Mouse (Mus musculus) heart, embryonic 13.5 days (tissue): ENCODE data around the gene Txlna. TPM values are rescaled to one million over a fixed set of nuclear protein-coding genes. Genes with fewer than 3 reads are reported as not detected.

Experiments
- ATAC-seq: fragments of 200-750 bp; cut with Nextera tagmentation; 2 replicates; pipeline ENCODE4 v1.8.0; 2017; ENCODE audit warnings: moderate TSS enrichment; ENCODE audit not compliant: insufficient number of reproducible peaks, low FRiP score, low TSS enrichment; ENCODE audit errors: extremely low read depth
- H3K27ac ChIP-seq: fragments of 300-500 bp; sonication (generic); replicated peaks from 2 replicates; pipeline ENCODE4 v1.5.1; 2015; ENCODE audit warnings: moderate library complexity, mild to moderate bottlenecking, inconsistent platforms
- H3K27me3 ChIP-seq: fragments of 300-500 bp; sonication (generic); replicated peaks from 2 replicates; pipeline ENCODE4 v1.6.1; 2015; ENCODE audit warnings: mild to moderate bottlenecking, inconsistent platforms
- H3K36me3 ChIP-seq: fragments of 300-500 bp; sonication (generic); 2 replicates; pipeline ENCODE4 v1.6.1; 2015; ENCODE audit warnings: mild to moderate bottlenecking, inconsistent platforms
- H3K4me1 ChIP-seq: fragments of 300-500 bp; sonication (generic); 2 replicates; pipeline ENCODE4 v1.6.1; 2015; ENCODE audit warnings: inconsistent platforms
- H3K4me2 ChIP-seq: fragments of 300-500 bp; sonication (generic); 2 replicates; pipeline ENCODE4 v1.6.1; 2015; ENCODE audit warnings: inconsistent platforms, mild to moderate bottlenecking, moderate library complexity
- H3K4me3 ChIP-seq: fragments of 300-500 bp; sonication (generic); 2 replicates; pipeline ENCODE4 v1.5.1; 2015; ENCODE audit warnings: moderate library complexity, mild to moderate bottlenecking, inconsistent platforms
- H3K9ac ChIP-seq: fragments of 300-500 bp; sonication (generic); 2 replicates; pipeline ENCODE4 v1.6.1; 2015; ENCODE audit warnings: inconsistent platforms, mild to moderate bottlenecking, moderate library complexity
- H3K9me3 ChIP-seq: fragments of 300-500 bp; sonication (generic); 2 replicates; pipeline ENCODE4 v1.6.1; 2016; ENCODE audit warnings: inconsistent platforms
- WGBS: fragments of 180-500 bp; shearing (Covaris S2); methylation state at CpG from one replicate; pipeline ENCODE4 v1.1.7; 2015; ENCODE audit warnings: mixed read lengths; 5-methylcytosine and 5-hydroxymethylcytosine counted together
- polyA plus RNA-seq: library from polyadenylated mRNA; unstranded; fragments of >200 nt; fragmentation: Nextera tagmentation; extraction: Ambion mirVana; gene quantifications from 2 replicates; pipeline ENCODE4 v1.2.1, GENCODE M21; 2015

Gene Txlna
- polyA plus RNA-seq, result 47.5 and 49.4 TPM in 2 replicates

DNA sequence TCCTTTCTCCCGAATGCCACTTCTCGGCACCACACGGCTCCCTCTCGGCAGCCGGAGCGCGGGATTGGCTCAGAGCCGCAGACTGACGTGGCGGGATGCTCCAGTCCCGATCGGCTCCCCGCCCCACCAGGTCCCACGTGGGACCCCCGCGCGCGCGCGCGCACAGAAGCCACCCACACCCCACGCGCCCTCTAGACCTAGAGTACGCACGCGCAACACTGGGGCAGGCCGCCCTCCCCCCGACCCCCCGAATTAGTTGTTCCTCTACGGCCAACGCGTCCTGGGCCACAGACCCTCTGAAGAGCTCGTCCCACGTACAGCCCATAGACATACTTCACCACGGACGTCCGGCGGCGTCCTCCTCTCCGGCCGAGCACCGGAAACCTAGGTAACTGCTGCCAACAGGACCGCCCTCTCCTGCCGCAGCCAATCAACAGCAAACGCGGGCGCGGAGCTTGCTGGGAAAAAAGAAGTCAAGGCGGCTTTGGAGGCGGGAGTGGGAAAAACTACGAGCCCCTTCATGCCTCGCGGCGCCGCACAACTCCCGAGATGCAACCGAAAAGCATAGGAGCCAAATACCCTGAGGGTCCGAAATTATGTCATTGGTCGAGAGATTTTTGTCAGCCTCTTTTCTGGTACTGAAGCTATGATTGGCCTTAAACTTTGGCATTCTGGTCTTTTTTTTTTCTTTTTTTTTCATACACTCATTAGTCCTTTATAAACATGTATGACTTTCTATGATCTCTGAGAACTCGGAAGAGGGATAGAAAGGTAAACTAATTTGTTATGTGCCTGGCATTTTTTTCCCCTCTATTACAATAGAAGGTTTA lies at the start of gene Txlna:
Txlna (minus strand) TSS at position 428 of the 830 bp plus-strand sequence.
- Histone ChIP-seq H3K9ac (peak within 1 kb of the TSS; percentile 91), H3K4me1 (peaks cover 28% of the 10 kb centered on the region), H3K36me3 (peaks cover 58% of the 10 kb centered on the region), H3K4me3 (peak within 1 kb of the TSS; percentile 66), H3K27ac (peak within 1 kb of the TSS; percentile 94), H3K9me3 (no peaks in the 10 kb centered on the region), H3K4me2 (peak within 1 kb of the TSS; percentile 87), H3K27me3 (no peaks in the 10 kb centered on the region)
- ATAC-seq, result peak; percentile 90
- WGBS, result under 1% methylated on average over 60 of the region's 60 CpGs

DNA sequence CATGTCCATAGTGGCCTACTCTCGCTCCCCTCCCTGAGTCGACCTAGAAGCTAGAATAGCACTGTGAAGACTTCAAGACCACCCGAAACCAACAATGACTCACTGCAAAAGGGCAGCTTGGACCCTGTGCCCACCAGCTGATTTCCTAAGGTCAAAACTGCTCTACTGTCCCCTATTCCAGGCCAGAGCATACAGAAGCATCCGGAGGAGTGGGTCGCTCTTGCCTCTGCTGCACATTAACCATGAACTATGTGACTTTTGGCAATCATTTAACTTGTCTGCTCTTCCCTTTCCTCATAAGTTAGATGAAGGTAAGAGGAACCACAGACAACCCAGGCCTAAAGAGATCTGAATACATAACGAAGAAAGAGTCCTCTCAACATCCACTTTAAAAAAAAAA lies 43.7 kb upstream of the Txlna start:
- H3K4me3 ChIP-seq, result no peak overlapping the region
- H3K9ac ChIP-seq, result no peak overlapping the region
- no peaks in the 10 kb centered on the region for H3K27me3 ChIP-seq
- H3K9me3 ChIP-seq, result no peaks in the 10 kb centered on the region
- H3K4me1 ChIP-seq, result no peaks in the 10 kb centered on the region
- peaks cover 97% of the 10 kb centered on the region for H3K36me3 ChIP-seq
- WGBS, result 90% methylated on average over 6 of the region's 6 CpGs
- ATAC-seq, result no peak
- H3K27ac ChIP-seq, result no peak overlapping the region
- no peak overlapping the region for H3K4me2 ChIP-seq

GRCm38 (mm10) chr4:129683901-129684493 lies 43.1 kb upstream of the Txlna start:
- Histone ChIP-seq H3K9ac (no peak overlapping the region), H3K4me1 (no peaks in the 10 kb centered on the region), H3K36me3 (peaks cover 96% of the 10 kb centered on the region), H3K27ac (no peak overlapping the region), H3K27me3 (no peaks in the 10 kb centered on the region), H3K9me3 (no peaks in the 10 kb centered on the region), H3K4me3 (no peak overlapping the region), H3K4me2 (no peak overlapping the region)
- WGBS, result 89% methylated on average over 11 of the region's 11 CpGs
- no peak for ATAC-seq

GRCm38 (mm10) chr4:129681837-129682236 lies 41.0 kb upstream of the Txlna start:
- no peaks in the 10 kb centered on the region for H3K4me1 ChIP-seq
- 96% methylated on average over 11 of the region's 11 CpGs for WGBS
- H3K36me3 ChIP-seq, result peaks cover 97% of the 10 kb centered on the region
- no peaks in the 10 kb centered on the region for H3K9me3 ChIP-seq
- no peak overlapping the region for H3K4me2 ChIP-seq
- no peak overlapping the region for H3K27ac ChIP-seq
- no peaks in the 10 kb centered on the region for H3K27me3 ChIP-seq
- no peak overlapping the region for H3K4me3 ChIP-seq
- no peak overlapping the region for H3K9ac ChIP-seq
- no peak for ATAC-seq

GRCm38 (mm10) chr4:129672878-129673449 lies 32.1 kb upstream of the Txlna start:
- ATAC-seq, result no peak
- H3K9me3 ChIP-seq, result no peaks in the 10 kb centered on the region
- H3K4me2 ChIP-seq, result peak overlapping the region; percentile 90
- peak overlapping the region; percentile 93 for H3K4me3 ChIP-seq
- peaks cover 38% of the 10 kb centered on the region for H3K36me3 ChIP-seq
- WGBS, result 4% methylated on average over 10 of the region's 10 CpGs
- no peaks in the 10 kb centered on the region for H3K27me3 ChIP-seq
- peak overlapping the region; percentile 97 for H3K9ac ChIP-seq
- H3K4me1 ChIP-seq, result peaks cover 20% of the 10 kb centered on the region
- peak overlapping the region; percentile 97 for H3K27ac ChIP-seq

DNA sequence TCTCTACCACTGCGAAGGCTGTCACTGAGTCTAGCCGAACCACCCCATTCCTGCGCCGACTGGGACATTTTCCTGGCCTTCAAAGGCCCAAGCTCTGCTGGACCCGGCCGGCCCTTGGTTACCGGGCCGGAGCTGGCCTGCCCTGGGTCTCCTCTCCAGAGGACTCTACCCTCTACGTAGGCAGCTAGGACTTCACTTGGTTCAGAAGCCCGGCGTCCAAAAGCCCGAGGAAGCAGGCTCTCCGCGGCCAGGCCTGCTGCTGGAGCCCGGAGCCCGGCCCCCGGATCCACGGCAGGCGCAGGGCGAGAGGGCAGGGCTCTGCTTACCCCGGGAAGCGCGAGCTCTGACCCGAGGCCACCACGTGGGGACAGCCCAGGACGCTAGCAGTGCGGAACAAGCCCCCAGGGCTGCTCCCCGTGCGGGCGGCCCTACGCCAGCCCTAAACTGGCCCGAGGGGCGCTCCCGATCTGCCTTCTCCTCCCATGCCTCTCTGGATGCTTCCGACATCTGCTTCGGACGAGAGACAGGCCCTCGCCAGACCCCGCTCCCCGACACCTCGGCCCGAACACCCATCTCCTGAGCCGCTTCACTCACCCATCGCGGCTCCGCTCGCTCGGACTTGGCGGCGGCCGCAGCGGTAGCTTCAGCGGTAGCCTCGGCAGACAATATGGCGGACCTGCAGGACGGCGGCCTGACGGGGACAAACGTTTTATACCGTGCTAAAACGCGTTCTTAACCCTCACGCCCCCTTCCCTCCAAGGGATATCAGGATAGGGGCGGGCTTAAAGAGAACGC lies 31.4 kb upstream of the Txlna start, which contains the start of gene Kpna6:
Kpna6 (minus strand) TSS at position 685 of the 795 bp plus-strand sequence.
- H3K36me3 ChIP-seq, result peaks cover 35% of the 10 kb centered on the region
- H3K27me3 ChIP-seq, result no peaks in the 10 kb centered on the region
- ATAC-seq, result peak; percentile 72
- no peaks in the 10 kb centered on the region for H3K9me3 ChIP-seq
- peak within 1 kb of the TSS; percentile 93 for H3K4me3 ChIP-seq
- under 1% methylated on average over 65 of the region's 65 CpGs for WGBS
- peak within 1 kb of the TSS; percentile 90 for H3K4me2 ChIP-seq
- peak within 1 kb of the TSS; percentile 97 for H3K27ac ChIP-seq
- peak within 1 kb of the TSS; percentile 97 for H3K9ac ChIP-seq
- H3K4me1 ChIP-seq, result peaks cover 20% of the 10 kb centered on the region

DNA sequence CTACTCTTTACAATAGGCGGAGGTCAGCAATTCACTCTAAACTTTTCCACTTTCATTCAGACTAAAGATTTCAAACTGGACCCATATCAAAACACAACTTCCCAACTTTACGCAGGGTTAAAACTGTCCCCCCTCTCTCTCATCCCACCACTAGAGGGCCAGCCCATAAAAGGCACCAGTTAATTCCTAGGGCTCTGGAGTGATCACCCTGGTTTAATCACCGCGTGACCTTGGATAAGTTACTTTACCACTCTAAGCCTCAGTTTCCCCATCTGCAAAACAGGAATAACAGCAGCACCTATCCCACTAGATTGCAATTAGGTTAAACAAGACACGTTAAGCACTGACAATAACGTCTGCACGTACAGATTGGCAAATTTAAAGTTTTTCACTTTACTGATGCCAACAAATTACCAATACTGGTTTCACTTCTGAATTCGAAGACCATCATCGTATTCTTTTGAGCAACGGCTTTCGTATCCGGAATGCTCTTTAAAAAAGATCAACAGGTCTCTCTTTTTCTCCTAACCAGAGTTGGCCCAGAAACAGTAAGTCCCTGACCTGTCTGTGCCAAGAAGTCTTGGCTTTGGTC lies 30.7 kb upstream of the Txlna start:
- H3K27me3 ChIP-seq, result no peaks in the 10 kb centered on the region
- H3K4me3 ChIP-seq, result peak overlapping the region; percentile 93
- H3K27ac ChIP-seq, result peak overlapping the region; percentile 97
- H3K4me2 ChIP-seq, result peak overlapping the region; percentile 90
- ATAC-seq, result no peak
- peaks cover 20% of the 10 kb centered on the region for H3K4me1 ChIP-seq
- H3K9me3 ChIP-seq, result no peaks in the 10 kb centered on the region
- peaks cover 35% of the 10 kb centered on the region for H3K36me3 ChIP-seq
- WGBS, result 6% methylated on average over 12 of the region's 12 CpGs
- H3K9ac ChIP-seq, result peak overlapping the region; percentile 97

GRCm38 (mm10) chr4:129662255-129662813 lies 21.5 kb upstream of the Txlna start:
- Histone ChIP-seq H3K9me3 (no peaks in the 10 kb centered on the region), H3K4me1 (no peaks in the 10 kb centered on the region), H3K9ac (no peak overlapping the region), H3K4me3 (no peak overlapping the region), H3K27me3 (no peaks in the 10 kb centered on the region), H3K36me3 (peaks cover 78% of the 10 kb centered on the region), H3K4me2 (no peak overlapping the region), H3K27ac (no peak overlapping the region)
- WGBS, result 75% methylated on average over 3 of the region's 3 CpGs
- ATAC-seq, result no peak

GRCm38 (mm10) chr4:129661584-129661983 lies 20.7 kb upstream of the Txlna start:
- no peak for ATAC-seq
- no peaks in the 10 kb centered on the region for H3K4me1 ChIP-seq
- H3K27me3 ChIP-seq, result no peaks in the 10 kb centered on the region
- H3K36me3 ChIP-seq, result peaks cover 79% of the 10 kb centered on the region
- H3K4me3 ChIP-seq, result no peak overlapping the region
- H3K4me2 ChIP-seq, result no peak overlapping the region
- 92% methylated on average over 3 of the region's 3 CpGs for WGBS
- H3K9me3 ChIP-seq, result no peaks in the 10 kb centered on the region
- H3K9ac ChIP-seq, result no peak overlapping the region
- no peak overlapping the region for H3K27ac ChIP-seq

DNA sequence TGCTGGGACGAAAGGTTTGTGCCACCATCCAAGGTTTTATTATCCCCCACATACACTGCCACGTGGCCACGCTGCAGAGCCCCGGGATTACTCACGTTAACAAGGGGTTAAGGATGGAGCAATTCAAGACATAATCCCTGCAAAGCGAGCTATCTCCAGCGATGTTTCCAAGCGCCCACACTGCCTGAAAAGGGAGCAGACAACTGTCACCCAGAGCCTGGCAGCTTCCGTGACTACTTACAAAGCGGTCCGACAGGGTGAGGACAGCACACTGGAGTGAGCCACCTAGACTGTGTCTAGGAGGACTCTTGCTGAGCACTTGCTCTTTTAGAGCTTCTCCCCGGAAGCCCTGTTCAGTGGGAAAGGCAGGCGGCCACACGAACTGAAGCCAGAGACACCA lies 13.9 kb upstream of the Txlna start:
- no peak for ATAC-seq
- Histone ChIP-seq H3K9ac (no peak overlapping the region), H3K36me3 (peaks cover 96% of the 10 kb centered on the region), H3K27ac (no peak overlapping the region), H3K4me1 (no peaks in the 10 kb centered on the region), H3K9me3 (no peaks in the 10 kb centered on the region), H3K4me2 (no peak overlapping the region), H3K4me3 (no peak overlapping the region), H3K27me3 (no peaks in the 10 kb centered on the region)
- WGBS, result 88% methylated on average over 14 of the region's 14 CpGs
